Mouse (Mus musculus): ENCODE data around the gene Mcm3.
A peak's percentile ranks its signal among the peaks of the same experiment; 100 is the strongest.

The Mcm3 gene

GRCm38 (mm10) chr1:20819771-20820605 lies at the start of gene Mcm3:
Gene Mcm3, minus strand, starts transcription at chr1:20820312.
- DNase-seq = peak; percentile 87

GRCm38 (mm10) chr1:20868036-20868435 lies 47.9 kb upstream of the Mcm3 start:
- no peak for DNase-seq

- DNase-seq = no peak
Observed at GRCm38 (mm10) chr1:20867241-20867902, 47.3 kb upstream of the Mcm3 start.

GRCm38 (mm10) chr1:20863452-20864172 lies 43.5 kb upstream of the Mcm3 start:
- no peak for DNase-seq

GRCm38 (mm10) chr1:20861865-20862264 lies 41.8 kb upstream of the Mcm3 start:
- DNase-seq = no peak

- DNase-seq = no peak
Observed at GRCm38 (mm10) chr1:20860775-20861174, 40.7 kb upstream of the Mcm3 start.

GRCm38 (mm10) chr1:20856924-20857902 lies 37.1 kb upstream of the Mcm3 start:
- DNase-seq = no peak

GRCm38 (mm10) chr1:20839911-20840310 lies 19.8 kb upstream of the Mcm3 start:
- DNase-seq = no peak

GRCm38 (mm10) chr1:20836551-20837125 lies 16.5 kb upstream of the Mcm3 start:
- DNase-seq = no peak

- no peak for DNase-seq
Observed at GRCm38 (mm10) chr1:20833141-20833511, 13.0 kb upstream of the Mcm3 start.

- DNase-seq = no peak
Observed at GRCm38 (mm10) chr1:20832473-20833140, 12.5 kb upstream of the Mcm3 start.

- DNase-seq = no peak
Observed at GRCm38 (mm10) chr1:20830546-20830945, 10.4 kb upstream of the Mcm3 start.

GRCm38 (mm10) chr1:20828061-20828460 lies 7.9 kb upstream of the Mcm3 start:
- DNase-seq = no peak

- DNase-seq = no peak
Observed at GRCm38 (mm10) chr1:20825036-20825435, 4.9 kb upstream of the Mcm3 start.

GRCm38 (mm10) chr1:20823906-20824305 lies 3.8 kb upstream of the Mcm3 start:
- no peak for DNase-seq

- DNase-seq = no peak
Observed at GRCm38 (mm10) chr1:20823471-20823870, 3.4 kb upstream of the Mcm3 start.

- DNase-seq = no peak
Observed at GRCm38 (mm10) chr1:20820959-20821358, 847 bp upstream of the Mcm3 start.

- DNase-seq = no peak
Observed at GRCm38 (mm10) chr1:20817596-20817995, 2.5 kb downstream of the Mcm3 start.

- DNase-seq = no peak
Observed at GRCm38 (mm10) chr1:20817172-20817571, 2.9 kb downstream of the Mcm3 start.

- DNase-seq = no peak
Observed at GRCm38 (mm10) chr1:20814521-20814920, 5.6 kb downstream of the Mcm3 start.

- no peak for DNase-seq
Observed at GRCm38 (mm10) chr1:20804526-20804925, 15.6 kb downstream of the Mcm3 start.

Data from thymus, postnatal 14 days (tissue).